ENCODE assay signal across 24 mouse cellular contexts in the genomic region with DNA sequence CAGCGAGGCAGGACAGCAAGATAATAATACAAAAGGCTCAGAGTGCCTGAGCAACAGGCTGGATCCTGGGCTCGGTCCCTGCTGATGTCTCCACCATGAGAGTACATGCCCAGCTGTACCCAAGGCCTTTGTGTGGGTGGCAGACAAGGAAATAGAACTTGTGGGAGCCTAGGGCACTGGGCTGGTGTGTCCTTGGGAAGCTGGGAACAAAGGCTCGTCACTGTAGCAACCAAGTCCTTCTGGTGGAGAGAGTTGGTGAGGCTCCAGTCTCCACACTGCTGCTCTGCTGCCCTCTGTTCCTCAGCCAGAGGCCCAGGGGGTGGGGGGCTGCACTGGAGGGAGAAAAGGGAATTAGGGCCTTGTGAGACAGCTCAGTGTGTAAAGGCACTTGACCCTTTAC.
DNase-seq lines count a peak whose midpoint lies in the region; ATAC-seq and TF ChIP-seq lines count a peak whose summit lies in the region.
"Had no signal": no experiment of that assay in that cellular context is flagged by ENCODE, and none has a peak within 500 bp of the region (broad histone marks: within the 10 kb centered on the region; RNA-seq: fewer than 3 reads in every experiment).

No protein-coding gene starts in this region.

- 79% methylated on average over 3 of the region's 3 CpGs for WGBS in midbrain, embryonic 10.5 days
- 75% methylated on average over 3 of the region's 3 CpGs for WGBS in midbrain, embryonic 14.5 days
- WGBS in hindbrain, postnatal 0 days: 42% methylated on average over 3 of the region's 3 CpGs

- peaks cover 17% of the 10 kb centered on the region for H3K4me1 ChIP-seq in midbrain, embryonic 10.5 days
- peaks cover 8% of the 10 kb centered on the region; the same call in 1 of the 2 replicates for H3K4me1 ChIP-seq in midbrain, embryonic 14.5 days (ENCODE audit: control insufficient read depth, insufficient read depth, low read length)
- H3K4me1 ChIP-seq in hindbrain, postnatal 0 days (ENCODE audit: insufficient read depth, low read length): peaks cover 27% of the 10 kb centered on the region
- H3K4me1 ChIP-seq: heart, embryonic 12.5 days had no signal

- H3K27ac ChIP-seq in midbrain, embryonic 10.5 days (replicated peaks): peak overlapping the region; percentile 71
- no peak overlapping the region for H3K27ac ChIP-seq in midbrain, embryonic 14.5 days (replicated peaks; ENCODE audit: low read depth, low read length)
- H3K27ac ChIP-seq in hindbrain, postnatal 0 days: peak overlapping the region; percentile 16; the same call in 1 of the 2 replicates
- H3K27ac ChIP-seq: forebrain, embryonic 10.5 days; limb, embryonic 10.5 days had no signal

- H3K27me3 ChIP-seq in midbrain, embryonic 10.5 days (ENCODE audit: low read depth, poor library complexity, severe bottlenecking): no peaks in the 10 kb centered on the region
- no peaks in the 10 kb centered on the region for H3K27me3 ChIP-seq in midbrain, embryonic 14.5 days (ENCODE audit: control insufficient read depth, insufficient read depth, low read length)
- H3K27me3 ChIP-seq in hindbrain, postnatal 0 days (ENCODE audit: insufficient read depth, low read length): no peaks in the 10 kb centered on the region
- H3K27me3 ChIP-seq: heart, embryonic 12.5 days; Patski had no signal

- H3K4me2 ChIP-seq in midbrain, embryonic 14.5 days (ENCODE audit: low read length): no peak overlapping the region
- no peak overlapping the region for H3K4me2 ChIP-seq in hindbrain, postnatal 0 days (ENCODE audit: low read depth, low read length)
- H3K4me2 ChIP-seq: heart, embryonic 12.5 days had no signal

- peak; percentile 41 for DNase-seq in adrenal gland, adult 2 months
- DNase-seq in adrenal gland, postnatal 4 days (ENCODE audit: low spot score in 2 of 2): no peak
- DNase-seq in midbrain, embryonic 10.5 days (ENCODE audit: low spot score): no peak
- no peak for DNase-seq in midbrain, embryonic 14.5 days
- peak; percentile 7 for DNase-seq in adrenal gland, postnatal 25 days
- peak; percentile 61 for DNase-seq in hindbrain, postnatal 0 days (ENCODE audit: low spot score)
- DNase-seq in spleen, adult 12 weeks (ENCODE audit: low spot score): no peak
- no peak for DNase-seq in thymus, postnatal 0 days (ENCODE audit: low spot score)
- DNase-seq: cerebellum, adult 18-20 months; cerebellum, postnatal 25 days; gastrocnemius, postnatal 10 days; heart, adult 11 months; heart, postnatal 14 days; kidney, adult 8-10 months; kidney, postnatal 36 days; liver, postnatal 0 days; thymus, adult 18-20 months had no signal

- no peak overlapping the region for H3K9ac ChIP-seq in midbrain, embryonic 14.5 days (replicated peaks; ENCODE audit: low read length)
- H3K9ac ChIP-seq in hindbrain, postnatal 0 days (replicated peaks; ENCODE audit: low read length): no peak overlapping the region
- H3K9ac ChIP-seq: heart, embryonic 12.5 days; liver, postnatal 0 days had no signal

- H3K36me3 ChIP-seq in midbrain, embryonic 10.5 days: no peaks in the 10 kb centered on the region
- no peaks in the 10 kb centered on the region for H3K36me3 ChIP-seq in midbrain, embryonic 14.5 days (ENCODE audit: control insufficient read depth, insufficient read depth, low read length)
- H3K36me3 ChIP-seq in hindbrain, postnatal 0 days (ENCODE audit: insufficient read depth, low read length): no peaks in the 10 kb centered on the region
- H3K36me3 ChIP-seq: forebrain, embryonic 10.5 days; heart, embryonic 12.5 days; limb, embryonic 10.5 days had no signal

- no peak for ATAC-seq in midbrain, embryonic 14.5 days (ENCODE audit: low FRiP score, low TSS enrichment)
- ATAC-seq in hindbrain, postnatal 0 days: peak; percentile 73
- ATAC-seq: CD4-positive, CD25-positive, alpha-beta regulatory T cell, adult 4 months; inflammation-experienced regulatory T-cells, adult 6 months; liver, postnatal 0 days; Patski had no signal

- TF ChIP-seq CTCF in hindbrain, postnatal 0 days (IDR thresholded peaks at IDR 0.05; ENCODE audit: low read depth): peak; percentile 22; the same call in 1 of the 2 replicates

- H3K9me3 ChIP-seq in midbrain, embryonic 10.5 days (replicated peaks): peaks cover 12% of the 10 kb centered on the region
- H3K9me3 ChIP-seq in midbrain, embryonic 14.5 days (ENCODE audit: control insufficient read depth, low read length): 0 out of 2 replicates have a peak, but pooled peaks cover 4% of the 10 kb centered on the region
- H3K9me3 ChIP-seq in hindbrain, postnatal 0 days (ENCODE audit: low read length): 0 out of 2 replicates have a peak, but pooled peaks cover 2% of the 10 kb centered on the region
- H3K9me3 ChIP-seq: heart, embryonic 12.5 days had no signal

- no peak overlapping the region for H3K4me3 ChIP-seq in midbrain, embryonic 10.5 days
- no peak overlapping the region for H3K4me3 ChIP-seq in midbrain, embryonic 14.5 days (replicated peaks; ENCODE audit: low read depth, low read length)
- H3K4me3 ChIP-seq in hindbrain, postnatal 0 days (ENCODE audit: low read length): no peak overlapping the region
- H3K4me3 ChIP-seq: forebrain, embryonic 10.5 days; heart, embryonic 12.5 days; limb, embryonic 10.5 days; myocyte had no signal

Comparison
In these comparisons a context has a peak if more than half of its experiments do, and no peak if none do; other contexts are left out.
1. DNase-seq: peak in adrenal gland, adult 2 months (single experiment), adrenal gland, postnatal 25 days (single experiment) and hindbrain, postnatal 0 days (single experiment); none in adrenal gland, postnatal 4 days (0 of 2), midbrain, embryonic 10.5 days (single experiment), midbrain, embryonic 14.5 days (single experiment), spleen, adult 12 weeks (single experiment) and thymus, postnatal 0 days (single experiment).